Mouse (Mus musculus) cerebellum, adult 2 months (tissue): ENCODE data around the gene Dnah9.

ENCODE experiments used
- CTCF ChIP-seq: fragments of 200-500 bp; IDR thresholded peaks from 2 replicates; pipeline ENCODE4 v1.5.1; 2011; ENCODE audit warnings: low read depth, mild to moderate bottlenecking, control low read depth, low read length, moderate library complexity, borderline replicate concordance; ENCODE audit not compliant: insufficient read depth
- POLR2A ChIP-seq: fragments of 200-500 bp; IDR thresholded peaks from 2 replicates; pipeline ENCODE4 v1.6.1; 2011; ENCODE audit warnings: low read length, control low read depth, borderline replicate concordance; ENCODE audit not compliant: insufficient read depth

GRCm38 (mm10) chr11:66083663-66084254 is 84.6 kb downstream of the Dnah9 start:
- TF ChIP-seq CTCF: no peak
- no peak for TF ChIP-seq POLR2A
